Mouse (Mus musculus) kidney, embryonic 14.5 days (tissue): Measurements from ENCODE around the gene Ins1. TPM values are rescaled to one million over a fixed set of nuclear protein-coding genes. Genes with fewer than 3 reads are reported as not detected.

ENCODE experiments used
- ATAC-seq: fragments of 200-750 bp; cut with Nextera tagmentation; 2 replicates; pipeline ENCODE4 v1.8.0; 2017; ENCODE audit warnings: moderate number of reproducible peaks, mild to moderate bottlenecking, moderate TSS enrichment, moderate library complexity; ENCODE audit not compliant: low FRiP score, low TSS enrichment
- H3K27ac ChIP-seq: fragments of 300-500 bp; sonication (generic); 2 replicates; pipeline ENCODE4 v1.5.1; 2014; ENCODE audit warnings: low read depth, mild to moderate bottlenecking, low read length, moderate library complexity, mixed read lengths
- H3K27me3 ChIP-seq: fragments of 300-500 bp; sonication (generic); 2 replicates; pipeline ENCODE4 v1.6.1; 2014; ENCODE audit warnings: mild to moderate bottlenecking, low read length; ENCODE audit not compliant: control insufficient read depth, insufficient read depth
- H3K36me3 ChIP-seq: fragments of 300-500 bp; sonication (generic); 2 replicates; pipeline ENCODE4 v1.6.1; 2014; ENCODE audit warnings: low read length, mixed read lengths; ENCODE audit not compliant: control insufficient read depth, insufficient read depth
- H3K4me1 ChIP-seq: fragments of 300-500 bp; sonication (generic); 2 replicates; pipeline ENCODE4 v1.6.1; 2014; ENCODE audit warnings: low read length, mixed read lengths; ENCODE audit not compliant: control insufficient read depth, insufficient read depth
- H3K4me2 ChIP-seq: fragments of 300-500 bp; sonication (generic); replicated peaks from 2 replicates; pipeline ENCODE4 v1.6.1; 2014; ENCODE audit warnings: low read depth, mild to moderate bottlenecking, low read length
- H3K4me3 ChIP-seq: fragments of 300-500 bp; sonication (generic); 2 replicates; pipeline ENCODE4 v1.5.1; 2014; ENCODE audit warnings: mild to moderate bottlenecking, low read length
- H3K9ac ChIP-seq: fragments of 300-500 bp; sonication (generic); 2 replicates; pipeline ENCODE4 v1.6.1; 2014; ENCODE audit warnings: low read depth, mild to moderate bottlenecking, low read length, moderate library complexity
- H3K9me3 ChIP-seq: fragments of 300-500 bp; sonication (generic); 2 replicates; pipeline ENCODE4 v1.6.1; 2016; ENCODE audit warnings: low read length; ENCODE audit not compliant: control insufficient read depth
- polyA plus RNA-seq: library from polyadenylated mRNA; unstranded; fragments of >200 nt; fragmentation: Nextera tagmentation; extraction: Ambion mirVana; gene quantifications from 2 replicates; pipeline ENCODE4 v1.2.1, GENCODE M21; 2014

The Ins1 gene
- not detected in 2 replicates for polyA plus RNA-seq

DNA sequence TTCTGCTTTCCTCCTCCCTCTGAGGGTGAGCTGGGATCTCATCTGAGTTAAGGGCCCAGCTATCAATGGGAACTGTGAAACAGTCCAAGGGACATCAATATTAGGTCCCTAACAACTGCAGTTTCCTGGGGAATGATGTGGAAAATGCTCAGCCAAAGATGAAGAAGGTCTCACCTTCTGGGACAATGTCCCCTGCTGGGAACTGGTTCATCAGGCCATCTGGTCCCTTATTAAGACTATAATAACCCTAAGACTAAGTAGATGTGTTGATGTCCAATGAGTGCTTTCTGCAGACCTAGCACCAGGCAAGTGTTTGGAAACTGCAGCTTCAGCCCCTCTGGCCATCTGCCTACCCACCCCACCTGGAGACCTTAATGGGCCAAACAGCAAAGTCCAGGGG is at the start of gene Ins1:
Ins1 (plus strand) TSS at position 301 of the 400 bp plus-strand sequence.
- Histone ChIP-seq H3K36me3 (no peaks in the 10 kb centered on the region), H3K4me2 (no peak within 1 kb of the TSS), H3K27ac (no peak within 1 kb of the TSS), H3K9me3 (no peaks in the 10 kb centered on the region), H3K9ac (no peak within 1 kb of the TSS), H3K4me3 (no peak within 1 kb of the TSS), H3K4me1 (no peaks in the 10 kb centered on the region), H3K27me3 (no peaks in the 10 kb centered on the region)
- no peak for ATAC-seq
